Mouse (Mus musculus): Measurements from ENCODE around the gene Gzmg. TPM values are rescaled to one million over a fixed set of nuclear protein-coding genes. Genes with fewer than 3 reads are reported as not detected.
"Not testable (repeated sequence)": the region's sequence is repeated elsewhere in the genome, so short reads cannot be mapped to it uniquely, and the experiment has no call there.

The Gzmg gene
- not detected in 2 replicates for polyA plus RNA-seq (2016; fragmentation: Nextera tagmentation; extraction: Ambion mirVana)

- H3K4me2 ChIP-seq (replicated peaks); H3K9me3 ChIP-seq; H3K27me3 ChIP-seq; H3K27ac ChIP-seq (replicated peaks); H3K9ac ChIP-seq (replicated peaks); H3K4me1 ChIP-seq; ATAC-seq (ENCODE audit: low FRiP score, low read depth); H3K36me3 ChIP-seq; H3K4me3 ChIP-seq: not testable (repeated sequence)
- 87% methylated on average over 2 of the region's 2 CpGs for WGBS
Observed at GRCm38 (mm10) chr14:56159479-56159878, at the start of gene Gzmg. TSS of gene Gzmg (minus strand) at chr14:56159579.

GRCm38 (mm10) chr14:56205613-56206012, 46.2 kb upstream of the Gzmg start:
- Histone ChIP-seq H3K27me3 (no peaks in the 10 kb centered on the region), H3K36me3 (no peaks in the 10 kb centered on the region), H3K9ac (replicated peaks) (no peak overlapping the region), H3K4me1 (no peaks in the 10 kb centered on the region), H3K4me3 (no peak overlapping the region), H3K4me2 (replicated peaks) (no peak overlapping the region), H3K9me3 (no peaks in the 10 kb centered on the region), H3K27ac (replicated peaks) (no peak overlapping the region)
- ATAC-seq (ENCODE audit: low FRiP score, low read depth), result no peak
- 96% methylated on average over 1 of the region's 1 CpGs for WGBS

- not testable (repeated sequence) for H3K27ac ChIP-seq (replicated peaks); H3K27me3 ChIP-seq; H3K9me3 ChIP-seq; ATAC-seq (ENCODE audit: low FRiP score, low read depth); H3K9ac ChIP-seq (replicated peaks); H3K36me3 ChIP-seq; H3K4me1 ChIP-seq; H3K4me2 ChIP-seq (replicated peaks); H3K4me3 ChIP-seq
- 33% methylated on average over 5 of the region's 5 CpGs for WGBS
Observed at GRCm38 (mm10) chr14:56205021-56205420, 45.6 kb upstream of the Gzmg start.

GRCm38 (mm10) chr14:56203975-56204374, 44.6 kb upstream of the Gzmg start:
- ATAC-seq (ENCODE audit: low FRiP score, low read depth), result no peak
- WGBS, result 29% methylated on average over 2 of the region's 2 CpGs

GRCm38 (mm10) chr14:56186946-56187345, 27.6 kb upstream of the Gzmg start:
- WGBS, result 56% methylated on average over 6 of the region's 6 CpGs
- no peaks in the 10 kb centered on the region for H3K9me3 ChIP-seq
- ATAC-seq (ENCODE audit: low FRiP score, low read depth), result no peak
- H3K4me1 ChIP-seq, result no peaks in the 10 kb centered on the region
- no peaks in the 10 kb centered on the region for H3K27me3 ChIP-seq
- no peak overlapping the region for H3K9ac ChIP-seq (replicated peaks)
- H3K36me3 ChIP-seq, result no peaks in the 10 kb centered on the region
- no peak overlapping the region for H3K4me2 ChIP-seq (replicated peaks)
- no peak overlapping the region for H3K4me3 ChIP-seq
- H3K27ac ChIP-seq (replicated peaks), result no peak overlapping the region

More at GRCm38 (mm10) chr14:56203975-56204374, 44.6 kb upstream of the Gzmg start:
- Histone ChIP-seq H3K4me2 (replicated peaks) (no peak overlapping the region), H3K27ac (replicated peaks) (no peak overlapping the region), H3K4me1 (no peaks in the 10 kb centered on the region), H3K36me3 (no peaks in the 10 kb centered on the region), H3K4me3 (no peak overlapping the region), H3K9me3 (no peaks in the 10 kb centered on the region), H3K27me3 (no peaks in the 10 kb centered on the region), H3K9ac (replicated peaks) (no peak overlapping the region)

GRCm38 (mm10) chr14:56186521-56186920, 27.1 kb upstream of the Gzmg start:
- 78% methylated on average over 5 of the region's 5 CpGs for WGBS
- H3K9me3 ChIP-seq, result no peaks in the 10 kb centered on the region
- H3K27me3 ChIP-seq, result no peaks in the 10 kb centered on the region
- H3K27ac ChIP-seq (replicated peaks), result no peak overlapping the region
- H3K4me2 ChIP-seq (replicated peaks), result no peak overlapping the region
- no peak overlapping the region for H3K9ac ChIP-seq (replicated peaks)
- no peaks in the 10 kb centered on the region for H3K36me3 ChIP-seq
- no peak for ATAC-seq (ENCODE audit: low FRiP score, low read depth)
- no peak overlapping the region for H3K4me3 ChIP-seq
- no peaks in the 10 kb centered on the region for H3K4me1 ChIP-seq

GRCm38 (mm10) chr14:56177651-56178050, 18.3 kb upstream of the Gzmg start:
- not testable (repeated sequence) for H3K36me3 ChIP-seq; H3K4me3 ChIP-seq; H3K27me3 ChIP-seq; H3K9me3 ChIP-seq; H3K4me1 ChIP-seq; H3K9ac ChIP-seq (replicated peaks); H3K4me2 ChIP-seq (replicated peaks); ATAC-seq (ENCODE audit: low FRiP score, low read depth); H3K27ac ChIP-seq (replicated peaks)
- WGBS, result 29% methylated on average over 8 of the region's 8 CpGs

- no peak within 1 kb of the TSS for H3K4me3 ChIP-seq
- no peak for ATAC-seq (ENCODE audit: low FRiP score, low read depth)
- no peaks in the 10 kb centered on the region for H3K4me1 ChIP-seq
- H3K9me3 ChIP-seq, result no peaks in the 10 kb centered on the region
- H3K4me2 ChIP-seq (replicated peaks), result no peak within 1 kb of the TSS
- WGBS, result 90% methylated on average over 5 of the region's 5 CpGs
- H3K36me3 ChIP-seq, result no peaks in the 10 kb centered on the region
- H3K27ac ChIP-seq (replicated peaks), result no peak within 1 kb of the TSS
- H3K9ac ChIP-seq (replicated peaks), result no peak within 1 kb of the TSS
- no peaks in the 10 kb centered on the region for H3K27me3 ChIP-seq
Observed at GRCm38 (mm10) chr14:56174499-56174898, 15.1 kb upstream of the Gzmg start, which contains the start of gene Gzmn. TSS of gene Gzmn (minus strand) at chr14:56174599.

- H3K9ac ChIP-seq (replicated peaks), result no peak overlapping the region
- H3K9me3 ChIP-seq, result no peaks in the 10 kb centered on the region
- H3K4me2 ChIP-seq (replicated peaks), result no peak overlapping the region
- H3K4me3 ChIP-seq, result no peak overlapping the region
- H3K27ac ChIP-seq (replicated peaks), result no peak overlapping the region
- H3K36me3 ChIP-seq, result no peaks in the 10 kb centered on the region
- no peaks in the 10 kb centered on the region for H3K4me1 ChIP-seq
- H3K27me3 ChIP-seq, result no peaks in the 10 kb centered on the region
- WGBS, result 90% methylated on average over 6 of the region's 6 CpGs
- ATAC-seq (ENCODE audit: low FRiP score, low read depth), result no peak
Observed at GRCm38 (mm10) chr14:56173396-56173795, 14.0 kb upstream of the Gzmg start.

- no peak for ATAC-seq (ENCODE audit: low FRiP score, low read depth)
- H3K27me3 ChIP-seq, result no peaks in the 10 kb centered on the region
- H3K9me3 ChIP-seq, result no peaks in the 10 kb centered on the region
- H3K36me3 ChIP-seq, result no peaks in the 10 kb centered on the region
- 93% methylated on average over 5 of the region's 5 CpGs for WGBS
- no peak overlapping the region for H3K27ac ChIP-seq (replicated peaks)
- H3K4me3 ChIP-seq, result no peak overlapping the region
- H3K4me2 ChIP-seq (replicated peaks), result no peak overlapping the region
- no peak overlapping the region for H3K9ac ChIP-seq (replicated peaks)
- no peaks in the 10 kb centered on the region for H3K4me1 ChIP-seq
Observed at GRCm38 (mm10) chr14:56172744-56173143, 13.4 kb upstream of the Gzmg start.

GRCm38 (mm10) chr14:56168009-56168408, 8.6 kb upstream of the Gzmg start:
- H3K36me3 ChIP-seq, result no peaks in the 10 kb centered on the region
- no peak overlapping the region for H3K4me2 ChIP-seq (replicated peaks)
- H3K9me3 ChIP-seq, result no peaks in the 10 kb centered on the region
- H3K27ac ChIP-seq (replicated peaks), result no peak overlapping the region
- no peak overlapping the region for H3K9ac ChIP-seq (replicated peaks)
- no peak for ATAC-seq (ENCODE audit: low FRiP score, low read depth)
- H3K27me3 ChIP-seq, result no peaks in the 10 kb centered on the region
- H3K4me3 ChIP-seq, result no peak overlapping the region
- WGBS, result 86% methylated on average over 6 of the region's 6 CpGs
- H3K4me1 ChIP-seq, result no peaks in the 10 kb centered on the region

GRCm38 (mm10) chr14:56162109-56162508, 2.7 kb upstream of the Gzmg start:
- Histone ChIP-seq H3K9ac (replicated peaks) (no peak overlapping the region), H3K27me3 (no peaks in the 10 kb centered on the region), H3K36me3 (no peaks in the 10 kb centered on the region), H3K9me3 (no peaks in the 10 kb centered on the region), H3K4me1 (no peaks in the 10 kb centered on the region), H3K4me2 (replicated peaks) (no peak overlapping the region), H3K4me3 (no peak overlapping the region), H3K27ac (replicated peaks) (no peak overlapping the region)
- WGBS, result 83% methylated on average over 2 of the region's 2 CpGs
- ATAC-seq (ENCODE audit: low FRiP score, low read depth), result no peak

- Histone ChIP-seq H3K27ac (replicated peaks) (no peak overlapping the region), H3K9ac (replicated peaks) (no peak overlapping the region), H3K4me1 (no peaks in the 10 kb centered on the region), H3K36me3 (no peaks in the 10 kb centered on the region), H3K4me3 (no peak overlapping the region), H3K27me3 (no peaks in the 10 kb centered on the region), H3K9me3 (no peaks in the 10 kb centered on the region), H3K4me2 (replicated peaks) (no peak overlapping the region)
- no peak for ATAC-seq (ENCODE audit: low FRiP score, low read depth)
- 73% methylated on average over 2 of the region's 2 CpGs for WGBS
Observed at GRCm38 (mm10) chr14:56155340-56155739, 4.0 kb downstream of the Gzmg start.
